Mouse (Mus musculus): ENCODE measurements around the gene Batf3. TPM values are rescaled to one million over a fixed set of nuclear protein-coding genes. Genes with fewer than 3 reads are reported as not detected.

The Batf3 gene
- 2.2 and 2.8 TPM in 2 replicates for polyA plus RNA-seq (2015; fragmentation: Nextera tagmentation; extraction: Ambion mirVana)

DNA sequence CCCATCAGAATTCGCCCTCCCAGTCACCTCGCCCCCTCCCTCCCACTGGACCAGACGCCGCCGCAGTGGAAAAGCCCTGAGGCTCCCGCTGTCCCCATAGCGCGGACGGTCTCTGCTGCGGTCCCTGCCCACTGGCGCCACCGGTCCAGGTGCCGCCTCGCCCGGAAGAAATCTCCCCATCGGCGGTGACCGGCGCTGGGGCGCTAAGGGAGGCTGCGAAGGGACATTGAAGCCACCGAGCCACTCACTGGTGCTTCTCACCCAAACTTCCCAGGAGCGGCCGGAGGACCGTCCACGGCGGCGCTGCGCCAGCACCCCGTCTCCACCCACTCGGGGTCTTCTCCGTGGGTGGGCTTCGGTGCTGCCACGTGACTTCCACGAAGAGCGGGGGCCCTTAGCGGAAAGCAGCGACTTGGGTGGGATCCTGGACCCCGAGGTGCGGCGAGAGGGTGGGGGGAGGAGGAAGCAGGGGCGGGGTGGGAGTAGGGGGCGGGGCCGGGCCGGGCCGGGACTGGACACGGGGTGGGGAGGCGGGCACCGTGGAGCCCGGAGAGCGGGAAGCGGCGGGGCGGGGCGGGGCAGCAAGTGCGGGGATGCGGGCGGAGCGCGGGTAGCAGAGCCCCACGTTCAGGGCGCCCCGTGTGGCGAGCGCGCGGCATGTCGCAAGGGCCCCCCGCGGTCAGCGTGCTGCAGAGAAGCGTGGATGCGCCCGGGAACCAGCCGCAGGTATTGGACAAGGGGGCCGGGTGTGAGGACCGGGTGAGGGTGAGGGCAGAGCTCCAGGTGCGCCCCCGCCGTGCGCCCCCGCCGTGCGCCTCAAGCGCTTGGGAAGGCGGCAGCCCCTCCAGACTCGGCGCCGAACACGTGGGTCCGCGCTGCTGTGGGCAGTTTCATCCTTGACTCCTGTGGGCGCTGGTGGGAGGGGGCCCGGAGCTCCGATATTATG lies at the start of gene Batf3:
TSS of gene Batf3 (plus strand) at position 46 of the 946 bp plus-strand sequence.
- ATAC-seq (replicated peaks; ENCODE audit: extremely low read depth, insufficient read depth, low FRiP score), result peak; percentile 50
- whole genome bisulfite sequencing, result under 1% methylated on average over 91 of the region's 95 CpGs
- Histone ChIP-seq H3K4me2 (ENCODE audit: low read depth, low read length) (peak within 1 kb of the TSS; percentile 100), H3K27me3 (ENCODE audit: control insufficient read depth, insufficient read depth, low read length) (peaks cover 6% of the 10 kb centered on the region; the same call in 1 of the 2 replicates), H3K4me1 (ENCODE audit: control insufficient read depth, insufficient read depth, low read length) (peaks cover 7% of the 10 kb centered on the region; the same call in 1 of the 2 replicates), H3K36me3 (ENCODE audit: control insufficient read depth, insufficient read depth) (no peaks in the 10 kb centered on the region), H3K9ac (ENCODE audit: low read length) (peak within 1 kb of the TSS; percentile 76), H3K27ac (ENCODE audit: low read length) (no peak within 1 kb of the TSS), H3K9me3 (replicated peaks; ENCODE audit: control insufficient read depth, low read length) (peaks cover 6% of the 10 kb centered on the region; the same call in 1 of the 2 replicates), H3K4me3 (ENCODE audit: low read length) (peak within 1 kb of the TSS; percentile 76)

DNA sequence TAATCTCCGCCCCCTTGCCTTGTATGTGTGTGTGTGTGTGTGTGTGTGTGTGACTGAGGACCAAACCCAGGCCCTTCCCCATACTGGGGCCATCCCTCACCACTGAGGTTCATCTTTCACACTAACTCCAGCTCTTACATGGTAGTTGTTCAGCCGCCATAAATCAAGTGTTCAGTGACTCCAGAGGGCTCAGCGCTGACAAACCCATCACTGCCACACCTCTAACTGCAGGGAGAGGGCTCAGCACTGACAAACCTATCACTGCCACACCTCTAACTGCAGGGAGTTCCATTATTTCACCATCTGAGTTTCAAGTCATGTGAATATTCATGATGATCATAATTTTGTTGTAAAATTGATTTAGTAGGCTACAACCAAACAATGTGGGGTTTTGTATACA lies 44.1 kb upstream of the Batf3 start:
- Histone ChIP-seq H3K9ac (ENCODE audit: low read length) (no peak overlapping the region), H3K27me3 (ENCODE audit: control insufficient read depth, insufficient read depth, low read length) (no peaks in the 10 kb centered on the region), H3K9me3 (replicated peaks; ENCODE audit: control insufficient read depth, low read length) (no peaks in the 10 kb centered on the region), H3K4me3 (ENCODE audit: low read length) (no peak overlapping the region), H3K36me3 (ENCODE audit: control insufficient read depth, insufficient read depth) (peaks cover 2% of the 10 kb centered on the region; the same call in 1 of the 2 replicates), H3K27ac (ENCODE audit: low read length) (no peak overlapping the region), H3K4me2 (ENCODE audit: low read depth, low read length) (no peak overlapping the region), H3K4me1 (ENCODE audit: control insufficient read depth, insufficient read depth, low read length) (no peaks in the 10 kb centered on the region)
- 68% methylated on average over 3 of the region's 3 CpGs for WGBS
- no peak for ATAC-seq (replicated peaks; ENCODE audit: extremely low read depth, insufficient read depth, low FRiP score)

DNA sequence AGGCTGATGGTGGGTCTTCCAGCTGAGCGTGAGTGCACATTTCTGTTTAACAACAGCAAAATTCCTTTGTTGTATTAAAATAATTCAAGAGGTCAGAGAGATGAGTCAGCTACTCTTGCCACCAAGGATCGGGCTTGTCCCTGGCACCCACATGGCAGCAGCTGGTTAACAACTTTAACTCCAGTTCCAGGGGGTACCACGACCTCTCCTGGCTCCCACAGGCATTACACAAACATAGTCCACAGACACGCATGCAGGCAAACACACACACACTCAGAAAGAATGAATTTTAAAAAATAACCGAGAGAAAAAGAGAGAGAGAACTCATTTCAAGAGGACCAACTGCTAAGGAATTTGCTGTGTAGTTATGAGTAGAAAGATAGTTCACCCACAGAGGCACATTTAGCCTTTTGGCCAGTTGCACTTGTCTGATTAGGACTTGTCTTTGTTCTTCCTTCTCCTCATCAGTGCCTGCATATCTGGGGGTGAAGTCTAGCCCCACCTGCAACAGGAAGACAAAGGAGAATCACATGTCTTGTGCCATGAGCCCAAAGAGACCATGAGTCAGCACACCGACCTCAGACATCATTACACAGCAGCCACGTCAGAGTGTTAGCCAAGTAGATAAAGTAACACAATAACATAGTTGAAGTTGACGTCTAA lies 42.6 kb upstream of the Batf3 start:
- 63% methylated on average over 8 of the region's 8 CpGs for WGBS
- Histone ChIP-seq H3K9ac (ENCODE audit: low read length) (no peak overlapping the region), H3K36me3 (ENCODE audit: control insufficient read depth, insufficient read depth) (peaks cover 2% of the 10 kb centered on the region; the same call in 1 of the 2 replicates), H3K4me2 (ENCODE audit: low read depth, low read length) (no peak overlapping the region), H3K9me3 (replicated peaks; ENCODE audit: control insufficient read depth, low read length) (no peaks in the 10 kb centered on the region), H3K4me1 (ENCODE audit: control insufficient read depth, insufficient read depth, low read length) (no peaks in the 10 kb centered on the region), H3K27me3 (ENCODE audit: control insufficient read depth, insufficient read depth, low read length) (no peaks in the 10 kb centered on the region), H3K27ac (ENCODE audit: low read length) (no peak overlapping the region), H3K4me3 (ENCODE audit: low read length) (no peak overlapping the region)
- ATAC-seq (replicated peaks; ENCODE audit: extremely low read depth, insufficient read depth, low FRiP score), result no peak

GRCm38 (mm10) chr1:191055533-191055873 lies 42.1 kb upstream of the Batf3 start:
- no peak overlapping the region for H3K9ac ChIP-seq (ENCODE audit: low read length)
- H3K4me1 ChIP-seq (ENCODE audit: control insufficient read depth, insufficient read depth, low read length), result no peaks in the 10 kb centered on the region
- H3K4me3 ChIP-seq (ENCODE audit: low read length), result no peak overlapping the region
- H3K27ac ChIP-seq (ENCODE audit: low read length), result no peak overlapping the region
- WGBS, result 63% methylated on average over 2 of the region's 2 CpGs
- no peaks in the 10 kb centered on the region for H3K27me3 ChIP-seq (ENCODE audit: control insufficient read depth, insufficient read depth, low read length)
- ATAC-seq (replicated peaks; ENCODE audit: extremely low read depth, insufficient read depth, low FRiP score), result no peak
- no peaks in the 10 kb centered on the region for H3K9me3 ChIP-seq (replicated peaks; ENCODE audit: control insufficient read depth, low read length)
- H3K36me3 ChIP-seq (ENCODE audit: control insufficient read depth, insufficient read depth), result peaks cover 2% of the 10 kb centered on the region; the same call in 1 of the 2 replicates
- H3K4me2 ChIP-seq (ENCODE audit: low read depth, low read length), result no peak overlapping the region

- WGBS, result 57% methylated on average over 3 of the region's 3 CpGs
Observed at GRCm38 (mm10) chr1:191057461-191057860, 40.2 kb upstream of the Batf3 start.

DNA sequence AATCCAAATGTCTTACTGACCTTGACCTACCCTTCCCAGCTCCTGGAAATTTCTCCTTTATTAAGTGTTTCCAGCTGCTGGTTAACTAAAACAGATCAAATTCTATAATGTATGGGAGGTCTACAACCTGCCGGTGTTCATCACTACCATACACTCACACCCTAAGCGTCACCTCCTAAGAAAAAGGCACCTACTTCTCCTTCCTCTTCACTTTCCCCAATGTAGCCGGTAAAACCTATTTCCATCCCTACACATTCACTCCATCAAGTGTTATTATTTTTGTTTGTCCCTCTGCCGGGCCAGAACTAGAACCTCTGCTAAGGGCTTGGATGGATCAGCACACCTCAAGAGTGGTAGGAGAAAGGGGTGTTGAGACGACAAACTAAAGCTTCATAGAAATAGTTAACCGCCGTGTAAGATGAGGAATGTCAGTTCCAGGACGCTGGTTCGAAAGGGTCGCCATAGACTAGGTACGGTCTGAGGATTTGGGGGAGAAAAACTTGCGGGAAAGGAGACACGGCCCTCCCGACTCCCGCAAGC lies 35.3 kb upstream of the Batf3 start:
- Histone ChIP-seq H3K9ac (ENCODE audit: low read length) (peak overlapping the region; percentile 78), H3K27ac (ENCODE audit: low read length) (peak overlapping the region; percentile 56), H3K27me3 (ENCODE audit: control insufficient read depth, insufficient read depth, low read length) (no peaks in the 10 kb centered on the region), H3K9me3 (replicated peaks; ENCODE audit: control insufficient read depth, low read length) (no peaks in the 10 kb centered on the region), H3K36me3 (ENCODE audit: control insufficient read depth, insufficient read depth) (peaks cover 3% of the 10 kb centered on the region; the same call in 1 of the 2 replicates), H3K4me2 (ENCODE audit: low read depth, low read length) (peak overlapping the region; percentile 74), H3K4me1 (ENCODE audit: control insufficient read depth, insufficient read depth, low read length) (peaks cover 14% of the 10 kb centered on the region), H3K4me3 (ENCODE audit: low read length) (peak overlapping the region; percentile 70)
- WGBS, result 5% methylated on average over 15 of the region's 15 CpGs
- 0 out of 2 replicates have a peak, but pooled peaks have one; percentile 41 for ATAC-seq (replicated peaks; ENCODE audit: extremely low read depth, insufficient read depth, low FRiP score)

More at GRCm38 (mm10) chr1:191057461-191057860, 40.2 kb upstream of the Batf3 start:
- H3K36me3 ChIP-seq (ENCODE audit: control insufficient read depth, insufficient read depth), result peaks cover 2% of the 10 kb centered on the region; the same call in 1 of the 2 replicates
- H3K9ac ChIP-seq (ENCODE audit: low read length), result no peak overlapping the region
- H3K4me1 ChIP-seq (ENCODE audit: control insufficient read depth, insufficient read depth, low read length), result peaks cover 6% of the 10 kb centered on the region
- no peak overlapping the region for H3K4me2 ChIP-seq (ENCODE audit: low read depth, low read length)
- H3K27me3 ChIP-seq (ENCODE audit: control insufficient read depth, insufficient read depth, low read length), result no peaks in the 10 kb centered on the region
- no peaks in the 10 kb centered on the region for H3K9me3 ChIP-seq (replicated peaks; ENCODE audit: control insufficient read depth, low read length)
- no peak for ATAC-seq (replicated peaks; ENCODE audit: extremely low read depth, insufficient read depth, low FRiP score)
- no peak overlapping the region for H3K27ac ChIP-seq (ENCODE audit: low read length)
- no peak overlapping the region for H3K4me3 ChIP-seq (ENCODE audit: low read length)

DNA sequence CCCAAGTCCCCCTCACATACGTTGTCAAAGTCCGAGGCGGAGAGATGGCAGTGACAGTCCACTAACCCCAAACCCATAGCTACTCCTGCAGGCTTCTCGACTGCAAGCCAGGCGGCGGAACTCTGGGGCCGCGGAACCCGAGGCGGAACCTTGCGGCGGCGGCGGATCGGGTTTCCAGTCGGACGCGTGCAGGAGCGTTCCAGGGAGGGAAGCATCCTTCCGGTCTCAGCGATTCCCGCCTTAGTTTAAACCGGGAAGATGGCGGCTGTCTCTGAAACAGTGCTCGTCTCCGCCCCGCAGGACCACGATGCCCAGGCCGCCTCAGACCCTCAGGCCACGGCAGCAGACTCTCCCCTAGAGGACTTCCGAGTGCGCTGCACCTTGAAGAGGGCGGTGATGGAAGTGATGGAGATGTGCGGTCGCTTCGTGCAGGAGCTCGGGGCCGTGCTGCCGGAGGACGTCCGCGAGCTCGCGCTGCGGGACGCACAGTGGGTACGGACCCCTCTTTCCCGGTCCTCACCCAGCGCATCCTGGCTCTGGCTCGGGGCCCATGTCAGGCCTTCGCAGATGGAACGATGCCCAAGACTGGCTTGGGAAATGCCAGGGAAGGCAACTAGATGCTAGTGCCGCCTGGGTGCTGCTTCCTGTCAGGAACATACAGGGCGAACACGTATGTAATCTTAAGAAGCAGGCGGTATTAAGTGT lies 34.7 kb upstream of the Batf3 start, which contains the start of the genes Tatdn3 and Nsl1:
TSS of gene Tatdn3 (minus strand) at position 152 of the 705 bp plus-strand sequence.
TSS of gene Nsl1 (plus strand) at position 232 of the 705 bp plus-strand sequence.
- H3K9me3 ChIP-seq (replicated peaks; ENCODE audit: control insufficient read depth, low read length), result no peaks in the 10 kb centered on the region
- H3K9ac ChIP-seq (ENCODE audit: low read length), result peak within 1 kb of the TSS; percentile 78
- H3K4me2 ChIP-seq (ENCODE audit: low read depth, low read length), result peak within 1 kb of the TSS; percentile 74
- H3K27ac ChIP-seq (ENCODE audit: low read length), result peak within 1 kb of the TSS; percentile 56
- no peaks in the 10 kb centered on the region for H3K27me3 ChIP-seq (ENCODE audit: control insufficient read depth, insufficient read depth, low read length)
- ATAC-seq (replicated peaks; ENCODE audit: extremely low read depth, insufficient read depth, low FRiP score), result peak; percentile 79
- peak within 1 kb of the TSS; percentile 70 for H3K4me3 ChIP-seq (ENCODE audit: low read length)
- under 1% methylated on average over 56 of the region's 56 CpGs for WGBS
- peaks cover 14% of the 10 kb centered on the region for H3K4me1 ChIP-seq (ENCODE audit: control insufficient read depth, insufficient read depth, low read length)
- 0 out of 2 replicates have a peak, but pooled peaks cover 3% of the 10 kb centered on the region for H3K36me3 ChIP-seq (ENCODE audit: control insufficient read depth, insufficient read depth)

DNA sequence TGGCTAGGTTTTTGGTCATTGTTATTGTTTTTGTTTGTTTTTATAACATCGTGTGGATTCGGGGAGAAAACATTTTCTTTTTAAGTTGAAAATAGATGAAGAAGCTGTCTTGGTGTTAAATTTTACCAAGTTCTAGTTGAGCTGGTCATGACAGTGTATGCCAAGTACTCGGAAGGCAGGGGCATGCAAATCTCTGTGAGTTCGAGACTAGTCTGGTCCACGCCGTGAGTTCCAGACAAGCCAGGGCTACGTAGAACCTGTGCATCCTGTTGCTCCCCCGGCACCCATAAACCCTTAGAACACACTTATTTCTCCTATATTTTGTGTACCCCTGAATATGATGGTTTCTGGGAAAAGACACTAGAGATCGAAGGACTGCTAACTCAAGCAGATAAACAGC lies 33.9 kb upstream of the Batf3 start:
- Histone ChIP-seq H3K4me1 (ENCODE audit: control insufficient read depth, insufficient read depth, low read length) (peaks cover 14% of the 10 kb centered on the region), H3K4me3 (ENCODE audit: low read length) (peak overlapping the region; percentile 70), H3K36me3 (ENCODE audit: control insufficient read depth, insufficient read depth) (0 out of 2 replicates have a peak, but pooled peaks cover 3% of the 10 kb centered on the region), H3K9ac (ENCODE audit: low read length) (peak overlapping the region; percentile 78), H3K27ac (ENCODE audit: low read length) (no peak overlapping the region), H3K9me3 (replicated peaks; ENCODE audit: control insufficient read depth, low read length) (no peaks in the 10 kb centered on the region), H3K4me2 (ENCODE audit: low read depth, low read length) (peak overlapping the region; percentile 74), H3K27me3 (ENCODE audit: control insufficient read depth, insufficient read depth, low read length) (no peaks in the 10 kb centered on the region)
- WGBS, result 58% methylated on average over 9 of the region's 9 CpGs
- ATAC-seq (replicated peaks; ENCODE audit: extremely low read depth, insufficient read depth, low FRiP score), result no peak

Data from heart, embryonic 16.5 days (tissue).